Mouse (Mus musculus): ENCODE results near the gene 4930480E11Rik. TPM values are rescaled to one million over a fixed set of nuclear protein-coding genes. Genes with fewer than 3 reads are reported as not detected.
"Not testable (repeated sequence)": the region's sequence is repeated elsewhere in the genome, so short reads cannot be mapped to it uniquely, and the experiment has no call there.

4930480E11Rik gene
- not detected in 2 replicates for polyA plus RNA-seq (2012; rRNA removed)

- WGBS: 43% methylated on average over 1 of the region's 1 CpGs
- H3K4me1 ChIP-seq (ENCODE audit: control insufficient read depth, insufficient read depth, insufficient read length): no peaks in the 10 kb centered on the region
- H3K4me3 ChIP-seq (ENCODE audit: extremely low read depth, insufficient read depth, insufficient read length): no peak within 1 kb of the TSS
- H3K27me3 ChIP-seq (ENCODE audit: control insufficient read depth, insufficient read depth, low read length): no peaks in the 10 kb centered on the region
- TF ChIP-seq POLR2A (IDR thresholded peaks at IDR 0.05; ENCODE audit: low read depth, low read length) (no peak), CTCF (IDR thresholded peaks at IDR 0.05; ENCODE audit: extremely low read depth, insufficient read depth, insufficient read length, insufficient replicate concordance) (no peak)
- no peaks in the 10 kb centered on the region for H3K36me3 ChIP-seq (ENCODE audit: control insufficient read depth, insufficient read depth, low read length)
- no peak for DNase-seq (ENCODE audit: low read depth in 1 of 2, low spot score in 2 of 2)
- H3K27ac ChIP-seq (ENCODE audit: insufficient read depth, low read length): no peak within 1 kb of the TSS
Observed at GRCm38 (mm10) chrX:78369343-78369742, at the start of gene 4930480E11Rik. Gene 4930480E11Rik, plus strand, starts transcription at chrX:78369643.

GRCm38 (mm10) chrX:78403346-78403745 is 33.9 kb downstream of the 4930480E11Rik start:
- 73% methylated on average over 2 of the region's 2 CpGs for WGBS
- H3K27ac ChIP-seq (ENCODE audit: insufficient read depth, low read length): not testable (repeated sequence)

More at GRCm38 (mm10) chrX:78403346-78403745, 33.9 kb downstream of the 4930480E11Rik start:
- not testable (repeated sequence) for H3K4me1 ChIP-seq (ENCODE audit: control insufficient read depth, insufficient read depth, insufficient read length); H3K27me3 ChIP-seq (ENCODE audit: control insufficient read depth, insufficient read depth, low read length); DNase-seq (ENCODE audit: low read depth in 1 of 2, low spot score in 2 of 2); H3K36me3 ChIP-seq (ENCODE audit: control insufficient read depth, insufficient read depth, low read length); H3K4me3 ChIP-seq (ENCODE audit: extremely low read depth, insufficient read depth, insufficient read length)

Other genes with a start within 250 kb of the 4930480E11Rik start
- gene Gm5938, start 244.2 kb upstream of the 4930480E11Rik start, polyA plus RNA-seq (2012; rRNA removed): not detected in 2 replicates
- gene Obp1b, start 182.9 kb upstream of the 4930480E11Rik start, polyA plus RNA-seq (2012; rRNA removed): not detected in 2 replicates
- gene Gm14743, start 123.7 kb upstream of the 4930480E11Rik start, polyA plus RNA-seq (2012; rRNA removed): not detected in 2 replicates
- 0.55 and 0.84 TPM in 2 replicates for gene Prrg1, start 214.3 kb downstream of the 4930480E11Rik start, polyA plus RNA-seq (2012; rRNA removed)